Mouse (Mus musculus) left cerebral cortex, adult 9 months (tissue): ENCODE measurements around the gene Slc11a2.
"Not testable (repeated sequence)": the region's sequence is repeated elsewhere in the genome, so short reads cannot be mapped to it uniquely, and the experiment has no call there.

Experiments
- DNase-seq, 2 experiments: peaks; one replicate each; pipeline ENCODE4 v3.0.0; 2022; ENCODE audit warnings: low spot score in 2 of 2

Gene Slc11a2

GRCm38 (mm10) chr15:100403318-100404000 lies 21.4 kb downstream of the Slc11a2 start:
- DNase-seq: no peak

- no peak for DNase-seq
These were observed 22.1 kb downstream of the Slc11a2 start for GRCm38 (mm10) chr15:100402798-100403197.

- DNase-seq: no peak
These were observed 22.5 kb downstream of the Slc11a2 start for GRCm38 (mm10) chr15:100402347-100402746.

GRCm38 (mm10) chr15:100401811-100402210 lies 23.1 kb downstream of the Slc11a2 start:
- no peak for DNase-seq

- no peak for DNase-seq
These were observed 24.2 kb downstream of the Slc11a2 start for GRCm38 (mm10) chr15:100400592-100401250.

DNA sequence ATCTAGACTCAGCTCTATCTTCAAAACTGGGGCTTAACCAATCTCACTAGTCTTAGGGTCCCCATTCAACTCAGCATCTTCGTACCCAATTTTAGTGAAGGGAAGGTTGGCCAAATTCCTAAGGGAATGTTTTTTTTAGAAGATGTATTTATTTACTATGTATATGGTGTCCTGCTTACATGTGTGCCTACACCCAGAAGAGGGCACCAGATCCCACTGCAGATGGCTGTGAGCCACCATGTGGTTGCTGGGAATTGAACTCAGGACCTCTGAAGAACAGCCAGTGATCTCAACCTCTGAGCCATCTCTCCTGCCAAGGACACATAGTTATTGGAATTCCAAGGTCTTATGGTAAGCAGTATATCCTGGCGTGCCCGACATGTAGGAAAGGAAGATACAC lies 29.3 kb downstream of the Slc11a2 start:
- no peak for DNase-seq

- DNase-seq: no peak
These were observed 31.9 kb downstream of the Slc11a2 start for GRCm38 (mm10) chr15:100393016-100393415.

DNA sequence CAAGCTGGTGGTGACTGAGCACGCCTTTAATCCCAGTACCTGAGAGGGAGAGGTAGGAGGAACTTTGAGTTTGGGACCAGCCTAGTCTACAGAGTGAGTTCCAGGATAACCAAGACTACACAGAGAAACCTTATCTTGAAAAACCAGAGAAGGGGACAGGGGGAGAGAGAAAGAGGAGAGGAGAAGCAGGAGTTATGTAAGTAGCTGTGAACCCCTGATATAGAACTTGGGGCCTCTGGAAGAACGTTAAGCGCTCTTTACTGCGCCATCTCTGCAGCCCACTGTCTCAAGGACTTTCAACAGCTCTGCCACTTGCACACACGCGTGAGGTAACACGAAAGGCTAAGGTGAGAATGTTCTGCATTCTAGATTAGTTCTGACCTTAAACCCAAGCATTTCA lies 33.3 kb downstream of the Slc11a2 start:
- DNase-seq: no peak

- DNase-seq: no peak
These were observed 33.8 kb downstream of the Slc11a2 start for GRCm38 (mm10) chr15:100391066-100391465.

DNA sequence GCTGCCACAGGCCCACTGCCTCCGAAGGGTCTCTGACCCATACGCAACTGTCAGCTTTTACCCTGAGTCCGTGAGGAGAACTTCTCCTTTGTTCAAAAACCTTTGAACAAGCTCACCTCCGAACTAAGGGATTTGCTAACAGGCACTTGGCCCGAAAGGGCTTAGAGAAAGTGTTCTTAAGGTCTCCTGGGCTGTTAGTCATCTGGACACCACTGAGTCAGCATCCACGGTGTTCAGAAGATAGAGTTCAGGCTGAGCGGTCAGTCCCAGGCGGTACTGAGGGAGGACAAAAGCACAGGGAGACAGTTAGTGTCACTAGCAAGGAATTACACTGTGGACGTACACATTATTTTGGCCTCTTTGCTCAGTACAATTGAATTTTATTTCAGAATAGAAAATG lies 36.0 kb downstream of the Slc11a2 start:
- no peak for DNase-seq

DNA sequence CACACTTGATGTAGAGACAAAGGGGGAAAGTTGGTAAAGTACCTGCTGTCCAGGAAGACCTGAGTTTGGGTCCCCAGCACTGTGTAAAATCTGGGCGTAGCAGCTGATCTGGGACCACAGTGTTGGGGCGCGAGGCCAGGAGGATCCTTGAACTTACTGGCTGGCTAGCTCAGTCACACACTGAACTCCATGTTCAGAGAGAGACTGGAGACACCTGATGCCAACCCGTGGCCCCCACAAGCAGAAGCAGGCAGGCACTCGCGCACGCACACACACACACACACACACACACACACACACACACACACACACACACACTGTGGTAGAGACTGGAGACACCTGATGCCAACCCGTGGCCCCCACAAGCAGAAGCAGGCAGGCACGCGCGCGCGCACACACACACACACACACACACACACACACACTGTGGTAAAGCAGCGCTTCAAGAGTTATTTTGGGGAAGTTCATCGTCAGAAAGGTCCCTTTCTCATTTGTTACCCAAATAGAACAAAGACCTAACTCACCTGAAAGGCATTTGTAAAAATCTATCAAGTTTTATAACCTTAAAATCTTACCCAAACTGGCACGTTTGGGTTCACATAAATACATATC lies 36.5 kb downstream of the Slc11a2 start:
- no peak for DNase-seq

- no peak for DNase-seq
These were observed 37.2 kb downstream of the Slc11a2 start for GRCm38 (mm10) chr15:100387544-100388223.

- DNase-seq: no peak
These were observed 39.2 kb downstream of the Slc11a2 start for GRCm38 (mm10) chr15:100385705-100386104.

DNA sequence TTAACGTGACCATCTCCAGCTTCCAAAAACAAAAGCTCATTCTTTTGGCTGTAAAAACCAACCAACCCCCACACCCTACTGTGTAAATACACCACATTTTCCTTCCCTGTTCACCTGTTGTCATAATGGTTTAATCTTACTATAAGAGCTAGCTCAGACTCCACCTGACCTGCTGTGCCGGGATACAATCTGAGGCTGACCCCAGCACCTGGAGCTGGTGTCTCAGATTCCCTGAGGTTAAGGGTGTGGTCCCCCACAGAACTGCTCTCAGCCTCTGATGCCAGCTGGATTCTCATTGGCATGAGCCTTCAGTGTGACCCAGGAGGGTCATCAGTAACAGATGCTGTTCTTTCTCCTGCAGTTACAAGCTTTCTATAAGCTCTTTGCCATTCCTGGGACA lies 44.8 kb downstream of the Slc11a2 start:
- DNase-seq: no peak

- no peak for DNase-seq
These were observed 45.2 kb downstream of the Slc11a2 start for GRCm38 (mm10) chr15:100379658-100380057.

DNA sequence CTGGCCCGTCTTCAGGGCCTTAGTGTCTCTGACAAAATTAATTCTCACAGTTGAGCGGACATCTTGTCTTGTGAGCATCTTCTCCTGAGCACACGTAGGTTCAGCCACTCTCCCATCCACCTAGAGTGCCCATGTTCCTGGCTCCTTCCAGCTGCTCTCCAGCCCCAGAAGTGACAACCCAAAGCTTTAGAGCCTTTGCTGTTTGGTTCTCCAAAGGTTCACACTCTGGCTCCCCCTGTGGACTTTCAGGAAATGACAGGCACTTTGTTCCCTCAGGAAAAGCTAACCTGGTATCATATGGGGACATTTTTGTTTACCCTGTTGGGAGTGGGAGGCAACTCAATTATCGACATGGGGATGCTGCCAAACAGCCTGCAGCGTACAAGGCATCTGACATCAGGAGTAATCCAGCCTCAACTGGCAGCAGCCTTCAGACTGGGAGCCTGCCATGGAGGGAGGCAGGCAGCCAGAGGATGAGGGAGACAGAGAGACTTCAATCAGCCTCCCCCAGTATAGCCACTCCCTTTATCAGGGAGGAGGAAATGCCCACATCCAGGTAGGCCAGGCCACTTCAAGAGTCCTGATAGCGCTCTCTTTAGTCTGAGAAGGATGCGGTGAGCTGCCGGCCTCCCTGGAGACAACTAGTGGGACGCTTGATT lies 46.9 kb downstream of the Slc11a2 start:
- DNase-seq: not testable (repeated sequence)

DNA sequence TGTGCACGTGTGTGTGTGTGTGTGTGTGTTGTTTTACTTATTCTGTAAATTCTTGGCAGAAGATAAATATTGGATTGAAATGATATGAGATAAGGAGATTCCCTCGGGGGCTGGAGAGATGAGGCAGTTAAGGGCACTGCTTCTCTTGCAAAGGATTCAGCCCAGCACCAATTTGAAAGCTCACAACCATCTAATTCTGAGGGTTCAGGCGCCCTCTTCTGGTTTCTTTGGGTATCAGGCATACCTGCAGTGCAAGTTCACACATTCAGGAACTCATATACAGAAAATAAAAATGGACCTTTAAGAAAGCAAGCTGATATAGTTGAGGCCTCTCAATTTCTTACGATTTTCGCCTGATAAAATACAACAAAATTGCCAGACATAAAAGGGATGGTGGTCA lies 49.8 kb downstream of the Slc11a2 start:
- DNase-seq: peak in 1 of 2 experiments; percentile 79

DNA sequence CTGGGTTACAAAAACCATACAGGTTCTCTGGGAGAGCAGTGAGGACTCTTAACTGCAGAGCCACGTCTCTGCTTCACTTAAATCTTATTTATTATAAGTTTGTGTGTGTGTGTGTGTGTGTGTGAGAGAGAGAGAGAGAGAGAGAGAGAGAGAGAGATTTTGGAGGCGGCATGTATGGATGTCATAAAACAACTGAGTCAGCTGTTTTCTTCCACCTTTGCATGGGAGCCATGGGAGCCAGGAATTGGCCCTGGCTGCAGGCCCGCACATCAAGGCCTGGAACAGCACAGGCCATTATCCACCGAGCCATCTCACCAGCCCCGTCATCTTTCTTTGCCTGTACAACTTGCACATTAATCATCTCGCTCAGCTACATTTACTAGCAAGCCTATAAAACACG lies 57.8 kb downstream of the Slc11a2 start:
- DNase-seq: no peak

GRCm38 (mm10) chr15:100365967-100366366 lies 58.9 kb downstream of the Slc11a2 start:
- not testable (repeated sequence) for DNase-seq

- no peak for DNase-seq
These were observed 60.6 kb downstream of the Slc11a2 start, which contains the start of gene Higd1c for GRCm38 (mm10) chr15:100364242-100364641. TSS of gene Higd1c (plus strand) at chr15:100364542.

- DNase-seq: no peak
These were observed 69.0 kb downstream of the Slc11a2 start for GRCm38 (mm10) chr15:100355876-100356275.

DNA sequence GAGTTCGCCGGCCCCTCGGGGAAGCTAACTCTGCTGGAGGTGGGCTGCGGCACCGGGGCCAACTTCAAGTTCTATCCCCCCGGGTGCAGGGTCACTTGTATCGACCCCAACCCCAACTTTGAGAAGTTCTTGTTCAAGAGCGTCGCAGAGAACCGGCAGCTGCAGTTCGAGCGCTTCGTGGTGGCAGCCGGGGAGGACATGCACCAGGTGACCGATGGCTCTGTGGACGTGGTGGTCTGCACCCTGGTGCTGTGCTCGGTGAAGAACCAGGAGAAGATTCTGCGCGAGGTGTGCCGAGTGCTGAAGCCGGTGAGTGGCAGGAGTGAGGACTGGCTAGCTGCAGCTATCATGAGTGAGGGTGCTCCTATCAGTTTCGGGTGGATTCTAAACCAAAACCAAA lies 71.5 kb downstream of the Slc11a2 start:
- DNase-seq: not testable (repeated sequence)
